Mouse (Mus musculus) yolk sac, embryonic 10.5 days (tissue): Measurements from ENCODE around the gene Nanos2.

Experiments used
- DNase-seq: peaks from one replicate; pipeline ENCODE4 v3.0.0-alpha.2; 2017; ENCODE audit warnings: low spot score

The Nanos2 gene

GRCm38 (mm10) chr7:19017909-19018308 lies 30.7 kb downstream of the Nanos2 start:
- no peak for DNase-seq

GRCm38 (mm10) chr7:19021048-19021447 lies 33.8 kb downstream of the Nanos2 start:
- DNase-seq = peak; percentile 29

GRCm38 (mm10) chr7:19022189-19022958 lies 35.2 kb downstream of the Nanos2 start:
- DNase-seq = peak; percentile 35

GRCm38 (mm10) chr7:19023357-19023814 lies 36.2 kb downstream of the Nanos2 start, which contains the start of gene Foxa3:
Gene Foxa3, minus strand, starts transcription at chr7:19023538.
- DNase-seq = peak; percentile 83

- DNase-seq = peak; percentile 95
Measured at GRCm38 (mm10) chr7:19024096-19024506, 36.9 kb downstream of the Nanos2 start, which contains the start of gene Sympk. Gene Sympk, plus strand, starts transcription at chr7:19024377.

- no peak for DNase-seq
Measured at GRCm38 (mm10) chr7:19024581-19025255, 37.5 kb downstream of the Nanos2 start.

- no peak for DNase-seq
Measured at GRCm38 (mm10) chr7:19028067-19028466, 40.9 kb downstream of the Nanos2 start.

GRCm38 (mm10) chr7:19029084-19029653 lies 42.0 kb downstream of the Nanos2 start:
- peak; percentile 35 for DNase-seq

GRCm38 (mm10) chr7:19031641-19032040 lies 44.4 kb downstream of the Nanos2 start:
- DNase-seq = peak; percentile 75
